Mouse (Mus musculus) adrenal gland, adult 8-10 months (tissue): ENCODE results near the gene Dnajc17. TPM values are rescaled to one million over a fixed set of nuclear protein-coding genes. Genes with fewer than 3 reads are reported as not detected.
A peak's percentile ranks its signal among the peaks of the same experiment; 100 is the strongest.

Experiments
- DNase-seq: peaks from one replicate; pipeline ENCODE4 v3.0.0; 2022
- total RNA-seq, 4 experiments: library from RNA; stranded (reverse); gene quantifications; 2 replicates each; pipeline ENCODE4 v1.2.4; 2022

The Dnajc17 gene
- total RNA-seq: 10 to 100 TPM; 16.5 to 24.6 (median 20.8) TPM

- DNase-seq: peak; percentile 95
Observed at GRCm38 (mm10) chr2:119208344-119209175, at the start of gene Dnajc17, which contains the start of gene Zfyve19. Gene Dnajc17, minus strand, starts transcription at chr2:119208795. Gene Zfyve19, plus strand, starts transcription at chr2:119208617.

- no peak for DNase-seq
Observed at GRCm38 (mm10) chr2:119254976-119255375, 46.4 kb upstream of the Dnajc17 start.

GRCm38 (mm10) chr2:119250826-119251478, 42.4 kb upstream of the Dnajc17 start:
- DNase-seq: peak; percentile 64

GRCm38 (mm10) chr2:119250377-119250776, 41.8 kb upstream of the Dnajc17 start:
- no peak for DNase-seq

GRCm38 (mm10) chr2:119249592-119250061, 41.0 kb upstream of the Dnajc17 start:
- DNase-seq: no peak

GRCm38 (mm10) chr2:119247904-119248303, 39.3 kb upstream of the Dnajc17 start:
- no peak for DNase-seq

- DNase-seq: no peak
Observed at GRCm38 (mm10) chr2:119245246-119245645, 36.7 kb upstream of the Dnajc17 start.

GRCm38 (mm10) chr2:119242548-119242947, 34.0 kb upstream of the Dnajc17 start:
- no peak for DNase-seq

GRCm38 (mm10) chr2:119240819-119241186, 32.2 kb upstream of the Dnajc17 start:
- DNase-seq: no peak

- no peak for DNase-seq
Observed at GRCm38 (mm10) chr2:119240075-119240818, 31.7 kb upstream of the Dnajc17 start.

- no peak for DNase-seq
Observed at GRCm38 (mm10) chr2:119238671-119239070, 30.1 kb upstream of the Dnajc17 start.

GRCm38 (mm10) chr2:119237871-119238220, 29.3 kb upstream of the Dnajc17 start:
- no peak for DNase-seq

GRCm38 (mm10) chr2:119237210-119237870, 28.7 kb upstream of the Dnajc17 start, which contains the start of gene Spint1:
Gene Spint1, plus strand, starts transcription at chr2:119237362.
- DNase-seq: no peak

GRCm38 (mm10) chr2:119236682-119237209, 28.2 kb upstream of the Dnajc17 start:
- DNase-seq: no peak

- no peak for DNase-seq
Observed at GRCm38 (mm10) chr2:119229775-119230704, 21.4 kb upstream of the Dnajc17 start, which contains the start of gene Ppp1r14d. Gene Ppp1r14d, minus strand, starts transcription at chr2:119229906.

- DNase-seq: no peak
Observed at GRCm38 (mm10) chr2:119209176-119209507, 547 bp upstream of the Dnajc17 start.

GRCm38 (mm10) chr2:119207961-119208343, 643 bp downstream of the Dnajc17 start:
- DNase-seq: no peak

GRCm38 (mm10) chr2:119203871-119204460, 4.6 kb downstream of the Dnajc17 start:
- DNase-seq: no peak

GRCm38 (mm10) chr2:119202914-119203453, 5.6 kb downstream of the Dnajc17 start:
- no peak for DNase-seq

GRCm38 (mm10) chr2:119198934-119199333, 9.7 kb downstream of the Dnajc17 start:
- no peak for DNase-seq
